Mouse (Mus musculus) cerebellum, adult (tissue): Measurements from ENCODE around the gene Tff1.
A peak's percentile ranks its signal among the peaks of the same experiment; 100 is the strongest.

Experiments used
- ATAC-seq: cut with Nextera tagmentation; 2 replicates; pipeline ENCODE4 v1.9.2; 2017; ENCODE audit warnings: mild to moderate bottlenecking, moderate library complexity, mixed read lengths; ENCODE audit not compliant: insufficient number of reproducible peaks, low FRiP score, low TSS enrichment

Tff1 gene

DNA sequence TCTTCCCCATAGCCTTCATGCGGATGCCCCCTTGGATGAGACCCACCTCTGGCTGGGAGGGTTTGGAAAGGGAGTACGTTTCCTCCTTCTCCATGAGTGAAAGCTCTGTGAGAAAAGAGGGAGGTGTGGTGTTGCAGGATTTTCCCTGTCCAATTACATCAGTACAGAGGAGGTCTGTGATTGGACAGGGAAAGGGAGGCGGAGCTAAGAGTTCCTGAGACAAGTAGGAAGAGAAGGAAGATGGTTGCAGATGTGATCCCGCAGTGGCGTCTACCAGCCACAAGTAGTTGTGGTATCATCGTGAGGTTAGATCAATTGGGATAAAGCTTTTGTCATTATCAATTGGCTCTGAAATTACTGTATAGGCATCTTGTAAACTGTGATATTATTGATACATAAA, 7.2 kb downstream of the Tff1 start:
- ATAC-seq, result no peak

DNA sequence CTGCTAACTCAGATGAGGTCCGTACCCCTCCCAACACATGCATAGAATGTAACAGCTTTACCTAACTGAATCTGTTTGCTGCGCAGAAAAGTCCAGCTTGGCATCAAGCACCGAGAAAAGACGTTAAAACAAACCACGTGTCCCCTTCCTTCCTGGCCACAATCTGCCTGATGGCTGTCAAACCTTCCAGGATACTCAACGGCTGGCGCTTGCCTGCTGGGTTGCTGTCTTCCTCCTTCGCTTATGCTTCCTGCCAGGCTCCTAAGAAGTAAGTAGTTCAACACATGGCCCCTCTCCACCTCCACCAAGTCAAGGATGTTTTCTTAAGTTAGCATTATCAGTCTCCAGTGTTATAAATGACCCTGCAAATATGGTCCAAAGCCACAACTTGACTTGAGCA, 11.3 kb downstream of the Tff1 start:
- ATAC-seq, result no peak

- ATAC-seq, result no peak
Observed at GRCm38 (mm10) chr17:31152966-31153499, 12.0 kb downstream of the Tff1 start.

- ATAC-seq, result no peak
Observed at GRCm38 (mm10) chr17:31152512-31152911, 12.6 kb downstream of the Tff1 start.

DNA sequence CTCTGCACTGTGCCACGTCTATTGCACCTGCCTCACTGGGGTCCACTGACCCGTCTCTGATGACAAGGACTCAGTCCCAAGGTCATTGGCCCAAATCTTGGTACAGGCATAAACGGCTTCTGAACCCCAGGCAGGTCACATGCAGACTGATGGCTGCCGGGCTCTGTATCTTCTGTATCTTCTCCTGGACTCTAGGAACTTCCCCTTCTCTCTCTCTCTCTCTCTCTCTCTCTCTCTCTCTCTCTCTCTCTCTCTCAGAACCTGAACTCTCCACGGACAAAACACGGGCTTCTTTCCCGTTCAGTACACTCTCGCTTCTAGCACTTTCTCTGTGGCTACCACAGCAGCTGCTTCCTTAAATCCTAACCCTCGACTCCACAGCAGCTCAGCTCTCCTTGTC, 19.1 kb downstream of the Tff1 start:
- no peak for ATAC-seq

DNA sequence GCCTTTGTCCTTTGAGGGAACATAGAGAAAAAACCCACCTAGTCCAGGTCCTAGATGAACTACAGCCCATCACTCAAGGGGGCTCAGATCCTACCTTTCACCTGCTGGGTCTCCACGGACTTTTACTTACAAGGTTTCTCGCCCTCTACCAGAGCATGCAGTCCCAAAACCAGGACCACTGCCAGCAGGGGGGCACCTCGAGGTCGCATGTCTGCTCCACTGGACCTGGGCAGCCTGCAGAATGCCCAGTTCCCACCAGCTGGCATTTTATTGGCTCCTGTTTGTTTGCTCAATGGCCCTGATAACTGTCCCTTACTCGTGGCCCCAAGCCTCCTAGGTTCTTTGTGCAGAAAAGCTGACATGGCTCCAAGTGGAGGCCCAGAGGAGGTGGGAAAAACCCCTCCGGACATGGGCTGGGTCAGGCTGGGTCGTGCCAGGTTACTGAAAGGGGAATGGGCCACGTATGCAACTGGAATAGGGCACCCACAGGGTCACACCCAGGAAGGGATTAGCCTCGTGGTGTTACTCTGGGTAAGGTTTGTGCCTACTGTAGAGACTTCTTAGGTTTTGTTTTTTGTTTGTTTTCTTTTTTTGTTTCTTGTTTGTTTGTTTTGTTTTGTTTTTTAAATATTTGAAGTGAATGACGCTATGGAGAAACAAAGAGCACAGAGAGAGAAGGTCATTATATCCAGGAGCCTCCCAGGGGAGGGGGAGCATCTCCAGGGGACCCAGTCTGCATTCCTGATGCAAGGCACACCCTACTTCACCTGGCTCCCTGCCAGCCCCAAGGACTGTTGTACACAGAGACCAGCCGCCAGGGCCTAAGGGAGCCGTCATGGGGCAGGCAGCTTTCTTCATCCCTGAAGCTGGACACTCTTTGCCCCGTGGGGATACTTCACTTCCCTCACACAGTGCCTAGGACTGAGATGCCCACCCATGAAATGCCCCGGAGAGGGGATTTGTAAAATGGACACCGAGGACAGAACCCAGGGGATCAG, 20.7 kb downstream of the Tff1 start, which contains the start of gene Tff2:
Tff2 (minus strand) TSS at position 243 of the 998 bp plus-strand sequence.
- ATAC-seq, result no peak

- no peak for ATAC-seq
Observed at GRCm38 (mm10) chr17:31142116-31142515, 23.0 kb downstream of the Tff1 start.

DNA sequence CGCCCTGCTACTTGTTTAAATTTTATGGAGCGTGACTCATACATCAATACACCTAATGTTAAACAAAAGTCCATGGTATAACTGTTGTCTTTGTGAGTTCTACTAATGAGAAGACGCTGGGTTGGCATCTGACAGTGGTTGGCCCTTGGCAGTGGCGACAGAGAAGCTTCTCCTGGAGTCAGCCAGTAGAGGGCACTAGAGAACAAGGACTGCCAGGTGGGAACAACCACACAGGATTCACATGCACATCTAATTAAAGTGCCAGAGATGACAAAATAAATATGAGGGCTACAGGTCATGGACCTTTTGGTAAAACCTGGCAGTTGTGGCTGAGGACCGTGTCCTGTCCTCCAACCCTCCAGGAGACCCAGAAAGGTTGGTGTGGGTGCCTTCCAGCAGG, 26.7 kb downstream of the Tff1 start:
- peak; percentile 56; the same call in 1 of the 2 replicates for ATAC-seq

- ATAC-seq, result no peak
Observed at GRCm38 (mm10) chr17:31136821-31137220, 28.3 kb downstream of the Tff1 start.

DNA sequence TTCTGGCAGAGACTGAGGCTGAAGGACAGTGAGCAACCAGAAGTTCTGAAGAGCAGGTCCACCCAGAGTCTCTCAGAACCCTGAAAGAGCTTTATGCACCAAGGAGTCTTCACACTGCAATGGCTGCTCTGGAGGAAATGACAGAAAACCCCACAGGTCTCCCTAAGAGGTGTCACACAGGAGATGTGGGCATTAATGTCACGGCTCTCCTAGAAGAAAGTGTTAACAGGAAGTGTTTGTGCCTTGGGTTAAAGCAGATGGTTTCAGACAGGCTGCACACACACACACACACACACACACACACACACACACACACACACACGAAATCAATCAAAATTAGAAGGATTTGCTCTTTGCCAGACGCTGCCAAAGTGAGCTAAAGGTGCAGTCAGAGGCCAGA, 28.8 kb downstream of the Tff1 start:
- ATAC-seq, result no peak

DNA sequence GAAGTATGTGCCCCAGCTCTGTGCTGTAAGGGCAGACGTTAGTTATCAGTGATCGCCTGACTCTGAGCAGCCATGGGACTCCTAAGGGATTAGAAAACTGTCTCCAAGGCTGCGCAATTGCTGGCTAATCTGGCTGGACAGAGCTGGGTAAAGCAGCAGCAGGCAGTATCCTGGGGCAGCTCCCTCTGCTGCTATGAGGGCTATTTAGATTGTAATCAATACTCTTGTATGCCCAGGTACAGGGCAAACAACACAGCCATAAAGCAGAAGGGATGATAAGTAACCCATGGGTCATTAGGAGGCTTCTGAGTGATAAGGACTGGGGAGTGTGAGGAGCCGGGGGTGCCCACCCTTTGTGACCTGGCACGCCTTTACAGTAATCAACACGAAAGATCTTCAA, 30.2 kb downstream of the Tff1 start:
- ATAC-seq, result no peak

DNA sequence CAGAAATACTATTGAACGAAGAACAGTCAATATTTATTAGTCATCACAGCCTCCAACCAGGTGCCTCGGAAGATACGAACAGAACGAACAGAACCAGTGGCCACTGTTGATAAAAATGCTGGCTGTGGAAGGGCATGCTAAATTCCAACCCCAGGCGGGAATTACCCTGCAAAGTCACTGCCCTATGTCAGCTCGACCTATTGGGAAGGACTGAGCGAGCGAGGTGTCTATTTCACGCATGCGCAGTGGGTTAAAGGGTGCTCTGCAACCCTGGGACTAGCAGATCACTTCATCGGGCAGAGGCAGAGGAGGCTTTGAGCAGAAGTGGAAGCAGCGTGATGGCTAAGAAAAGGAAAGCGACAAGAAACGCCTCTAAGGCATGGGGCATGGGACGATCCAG, 31.3 kb downstream of the Tff1 start:
- ATAC-seq, result no peak

- peak; percentile 74 for ATAC-seq
Observed at GRCm38 (mm10) chr17:31131269-31131821, 33.7 kb downstream of the Tff1 start.

- no peak for ATAC-seq
Observed at GRCm38 (mm10) chr17:31129452-31129851, 35.6 kb downstream of the Tff1 start, which contains the start of gene Tff3. TSS of gene Tff3 (minus strand) at chr17:31129646.

- ATAC-seq, result no peak
Observed at GRCm38 (mm10) chr17:31128708-31129318, 36.3 kb downstream of the Tff1 start.

DNA sequence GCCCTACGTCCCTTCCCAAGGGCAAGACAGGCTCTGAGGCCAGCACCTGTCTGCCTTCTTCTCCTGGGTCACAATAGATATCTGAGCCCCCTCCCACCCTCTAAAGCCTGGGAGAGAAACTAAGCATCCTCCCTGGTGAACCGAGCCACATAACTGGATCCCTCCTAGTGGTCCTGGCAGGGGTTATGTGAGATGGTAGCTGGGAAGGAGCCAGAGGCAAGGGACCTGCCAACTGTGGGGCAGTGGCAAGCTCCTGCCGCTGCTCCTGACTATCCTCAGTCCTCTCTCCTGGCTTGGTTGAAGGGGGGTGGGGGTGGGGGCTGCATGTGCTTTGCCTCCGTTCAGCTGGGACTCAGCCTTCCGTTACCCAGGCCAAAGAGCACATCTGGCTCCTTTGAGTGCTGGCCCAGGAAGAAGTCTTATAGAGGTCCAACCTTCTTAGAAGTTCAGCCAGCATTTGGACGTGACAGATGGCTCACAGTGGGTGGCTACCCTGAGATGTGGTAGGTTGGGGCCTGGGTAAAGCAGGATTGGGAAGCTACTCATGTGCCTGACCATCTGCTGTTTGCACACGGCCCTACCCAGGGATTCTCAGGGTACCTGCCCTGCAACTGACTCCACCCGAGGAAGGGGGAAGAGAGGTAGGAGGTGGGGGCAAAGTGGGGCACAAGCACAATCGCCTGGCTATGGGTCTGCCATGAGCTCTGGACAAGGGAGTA, 39.4 kb downstream of the Tff1 start:
- peak; percentile 80 for ATAC-seq

DNA sequence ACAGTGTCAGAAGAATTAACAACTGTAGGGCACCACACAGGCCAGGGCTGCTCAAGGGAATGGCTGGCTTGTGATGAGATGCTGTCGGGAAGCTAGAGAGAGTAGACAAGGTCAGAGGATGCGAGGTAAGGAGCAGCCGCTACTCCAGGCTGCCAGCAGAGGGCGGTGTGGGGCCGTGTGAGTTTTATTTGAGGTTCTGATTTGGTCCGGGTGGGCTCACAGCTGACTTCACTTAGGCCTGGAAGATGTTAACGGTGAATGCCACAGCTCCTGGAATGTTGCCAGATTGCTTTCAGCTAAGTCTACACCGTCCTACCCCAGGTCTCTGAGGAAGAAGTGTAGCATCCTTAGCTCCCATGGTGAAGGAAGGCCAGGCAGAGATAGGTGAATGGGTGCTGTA, 43.1 kb downstream of the Tff1 start:
- ATAC-seq, result no peak

GRCm38 (mm10) chr17:31119429-31119828, 45.6 kb downstream of the Tff1 start:
- ATAC-seq, result no peak

GRCm38 (mm10) chr17:31117946-31118345, 47.1 kb downstream of the Tff1 start:
- no peak for ATAC-seq

- ATAC-seq, result no peak
Observed at GRCm38 (mm10) chr17:31116063-31116462, 49.0 kb downstream of the Tff1 start.
